Mouse (Mus musculus) retina, postnatal 1 day (tissue): ENCODE results near the gene Pnmal1.
A peak's percentile ranks its signal among the peaks of the same experiment; 100 is the strongest.
"Not testable (repeated sequence)": the region's sequence is repeated elsewhere in the genome, so short reads cannot be mapped to it uniquely, and the experiment has no call there.

Source experiments
- DNase-seq: peaks from one replicate; pipeline ENCODE4 v3.0.0-alpha.2; 2012

Gene Pnmal1

GRCm38 (mm10) chr7:16953776-16954175 lies 5.7 kb upstream of the Pnmal1 start:
- DNase-seq, result not testable (repeated sequence)

- no peak for DNase-seq
These were observed 3.8 kb upstream of the Pnmal1 start for GRCm38 (mm10) chr7:16955712-16956111.

GRCm38 (mm10) chr7:16956410-16957265 lies 2.8 kb upstream of the Pnmal1 start:
- peak; percentile 47 for DNase-seq

GRCm38 (mm10) chr7:16961678-16962077 lies 2.2 kb downstream of the Pnmal1 start:
- no peak for DNase-seq

GRCm38 (mm10) chr7:16968414-16968813 lies 8.9 kb downstream of the Pnmal1 start:
- no peak for DNase-seq

GRCm38 (mm10) chr7:16971160-16971559 lies 11.7 kb downstream of the Pnmal1 start:
- DNase-seq, result no peak

GRCm38 (mm10) chr7:16974018-16974417 lies 14.5 kb downstream of the Pnmal1 start:
- peak; percentile 50 for DNase-seq

GRCm38 (mm10) chr7:16976298-16976697 lies 16.8 kb downstream of the Pnmal1 start:
- DNase-seq, result no peak

- no peak for DNase-seq
These were observed 18.7 kb downstream of the Pnmal1 start for GRCm38 (mm10) chr7:16978173-16978572.

GRCm38 (mm10) chr7:16978593-16978992 lies 19.1 kb downstream of the Pnmal1 start:
- no peak for DNase-seq

- peak; percentile 47 for DNase-seq
These were observed 20.9 kb downstream of the Pnmal1 start for GRCm38 (mm10) chr7:16980348-16980747.

- peak; percentile 93 for DNase-seq
These were observed 23.5 kb downstream of the Pnmal1 start, which contains the start of gene Gm42372 for GRCm38 (mm10) chr7:16982859-16983568. Gene Gm42372 (plus strand): TSS chr7:16983086.

GRCm38 (mm10) chr7:16987541-16988149 lies 28.2 kb downstream of the Pnmal1 start:
- peak; percentile 33 for DNase-seq

- DNase-seq, result no peak
These were observed 28.9 kb downstream of the Pnmal1 start for GRCm38 (mm10) chr7:16988405-16988804.

- peak; percentile 34 for DNase-seq
These were observed 30.7 kb downstream of the Pnmal1 start for GRCm38 (mm10) chr7:16990006-16990744.

- DNase-seq, result peak; percentile 90
These were observed 32.4 kb downstream of the Pnmal1 start for GRCm38 (mm10) chr7:16991681-16992450.

- DNase-seq, result no peak
These were observed 33.0 kb downstream of the Pnmal1 start, which contains the start of gene Ccdc8 for GRCm38 (mm10) chr7:16992451-16992807. Gene Ccdc8 (plus strand): TSS chr7:16992708.

- peak; percentile 90 for DNase-seq
These were observed 34.3 kb downstream of the Pnmal1 start for GRCm38 (mm10) chr7:16993651-16994399.

- DNase-seq, result peak; percentile 40
These were observed 34.9 kb downstream of the Pnmal1 start for GRCm38 (mm10) chr7:16994400-16994799.

- no peak for DNase-seq
These were observed 35.9 kb downstream of the Pnmal1 start for GRCm38 (mm10) chr7:16995345-16995744.

- DNase-seq, result no peak
These were observed 39.8 kb downstream of the Pnmal1 start for GRCm38 (mm10) chr7:16999233-16999632.
